Mouse (Mus musculus): ENCODE measurements around the gene Dnaaf5. TPM values are rescaled to one million over a fixed set of nuclear protein-coding genes. Genes with fewer than 3 reads are reported as not detected.

Dnaaf5 gene
- polyA plus RNA-seq, 1 experiment, result 3.2 TPM

DNA sequence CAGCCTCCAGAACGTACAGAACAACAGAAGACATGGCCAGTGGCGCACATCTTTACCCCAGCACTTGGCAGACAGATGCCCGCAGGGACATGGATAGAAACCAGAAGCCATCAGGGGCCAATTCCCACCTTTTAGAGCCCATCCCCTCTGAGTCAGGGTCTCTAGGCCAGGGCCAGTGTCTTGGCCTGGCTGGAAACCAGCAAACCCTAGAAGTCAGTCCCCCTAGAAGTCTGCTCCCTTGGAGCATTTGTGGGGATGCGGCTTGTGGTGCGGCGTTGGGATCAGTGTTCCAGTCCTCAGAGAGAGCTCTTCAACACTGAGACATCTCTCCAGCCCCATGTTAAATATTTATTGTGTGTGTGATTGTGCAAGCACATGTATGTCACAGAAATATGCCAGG, 12.8 kb upstream of the Dnaaf5 start:
- Histone ChIP-seq H3K9me3 (ENCODE audit: control insufficient read depth, low read length) (no peaks in the 10 kb centered on the region), H3K36me3 (ENCODE audit: control insufficient read depth) (no peaks in the 10 kb centered on the region), H3K27me3 (ENCODE audit: control insufficient read depth) (no peaks in the 10 kb centered on the region), H3K4me3 (replicated peaks) (no peak overlapping the region), H3K4me1 (ENCODE audit: control insufficient read depth) (no peaks in the 10 kb centered on the region)
- TF ChIP-seq TAL1 (IDR thresholded peaks at IDR 0.05; ENCODE audit: low read length) (no peak), GATA1 (IDR thresholded peaks at IDR 0.05; ENCODE audit: low read length) (no peak)

DNA sequence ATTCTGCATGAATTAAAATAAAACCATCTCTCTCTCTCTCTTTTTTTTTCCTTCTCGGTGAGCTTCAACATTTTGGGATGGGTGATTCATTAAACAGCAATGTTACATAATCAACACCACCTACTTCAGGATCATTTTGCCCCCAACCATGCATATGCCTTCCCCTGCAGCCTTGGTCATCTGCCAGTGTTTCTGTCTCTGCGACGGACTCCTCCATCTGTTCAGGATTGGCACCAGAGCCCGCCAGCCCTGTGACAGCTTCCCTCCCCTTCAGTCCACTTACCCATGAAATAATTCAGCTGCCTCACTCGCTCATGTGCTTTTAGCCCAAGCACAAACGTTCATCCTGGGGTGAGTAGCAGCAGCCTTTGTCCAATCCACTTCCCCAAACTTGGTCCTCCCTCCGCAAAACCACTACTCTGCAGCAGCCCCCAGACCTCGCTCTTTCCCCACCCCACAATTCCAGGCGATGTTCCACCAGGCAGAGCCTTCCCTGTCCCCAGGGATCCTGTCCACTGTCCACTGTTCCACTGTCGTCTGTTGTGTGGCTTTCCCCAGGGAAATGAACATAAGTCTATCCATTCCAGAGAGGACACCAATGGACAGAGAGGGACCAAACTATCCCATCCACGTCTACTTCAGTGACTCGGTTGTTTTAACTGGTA, 11.6 kb upstream of the Dnaaf5 start:
- Histone ChIP-seq H3K4me3 (replicated peaks) (no peak overlapping the region), H3K4me1 (ENCODE audit: control insufficient read depth) (no peaks in the 10 kb centered on the region), H3K27me3 (ENCODE audit: control insufficient read depth) (no peaks in the 10 kb centered on the region), H3K9me3 (ENCODE audit: control insufficient read depth, low read length) (no peaks in the 10 kb centered on the region), H3K36me3 (ENCODE audit: control insufficient read depth) (no peaks in the 10 kb centered on the region)
- no peak for TF ChIP-seq TAL1 (IDR thresholded peaks at IDR 0.05; ENCODE audit: low read length)
- TF ChIP-seq GATA1 (IDR thresholded peaks at IDR 0.05; ENCODE audit: low read length), result no peak

DNA sequence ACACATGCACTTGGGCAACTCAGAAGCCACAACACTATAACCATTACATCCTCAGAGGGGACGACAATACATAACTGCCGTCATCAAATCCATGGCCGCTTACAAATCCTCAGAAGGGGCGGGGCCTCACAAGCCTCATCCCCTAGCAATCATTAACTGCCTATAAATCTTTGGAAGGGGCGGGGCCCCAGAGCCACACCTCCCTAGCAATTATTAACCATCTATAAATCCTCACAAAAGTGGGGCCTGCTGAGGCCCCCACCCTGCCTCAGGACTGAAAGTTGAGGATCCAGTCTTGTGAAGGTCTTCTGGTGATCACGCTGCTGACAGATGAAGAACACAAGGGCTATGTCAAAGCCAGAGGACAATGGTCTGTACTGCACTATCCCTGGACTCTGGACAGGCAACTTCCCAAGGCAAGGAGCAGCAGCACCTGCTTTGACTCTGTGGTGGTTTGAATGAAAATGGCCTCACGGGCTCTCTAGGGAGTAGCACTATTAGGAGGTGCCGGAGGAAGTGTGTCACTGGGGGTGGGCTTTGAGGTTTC, 11.0 kb upstream of the Dnaaf5 start:
- Histone ChIP-seq H3K4me3 (replicated peaks) (no peak overlapping the region), H3K27me3 (ENCODE audit: control insufficient read depth) (no peaks in the 10 kb centered on the region), H3K9me3 (ENCODE audit: control insufficient read depth, low read length) (no peaks in the 10 kb centered on the region), H3K36me3 (ENCODE audit: control insufficient read depth) (no peaks in the 10 kb centered on the region), H3K4me1 (ENCODE audit: control insufficient read depth) (no peaks in the 10 kb centered on the region)
- TF ChIP-seq TAL1 (IDR thresholded peaks at IDR 0.05; ENCODE audit: low read length) (no peak), GATA1 (IDR thresholded peaks at IDR 0.05; ENCODE audit: low read length) (no peak)

DNA sequence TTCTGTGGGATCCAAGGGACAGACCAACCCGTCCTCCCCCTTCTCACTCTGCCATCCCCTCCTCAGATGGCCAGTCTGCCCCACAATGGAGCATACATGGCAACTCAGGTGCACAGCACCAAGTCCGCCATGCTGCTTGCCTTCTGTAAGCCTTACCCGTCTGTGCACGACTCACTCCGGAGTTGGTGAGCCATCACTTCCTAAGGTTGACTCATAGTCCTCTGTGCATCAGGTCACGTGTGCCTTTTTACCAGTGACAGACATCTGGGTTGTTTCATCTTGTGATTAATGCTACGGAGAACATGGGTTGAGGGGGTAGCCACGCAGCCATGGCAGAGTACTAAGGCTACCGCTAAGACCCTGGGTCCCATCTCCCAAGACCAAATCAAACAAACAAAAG, 9.4 kb upstream of the Dnaaf5 start:
- Histone ChIP-seq H3K4me1 (ENCODE audit: control insufficient read depth) (no peaks in the 10 kb centered on the region), H3K4me3 (replicated peaks) (no peak overlapping the region), H3K9me3 (ENCODE audit: control insufficient read depth, low read length) (peaks cover 3% of the 10 kb centered on the region), H3K36me3 (ENCODE audit: control insufficient read depth) (no peaks in the 10 kb centered on the region), H3K27me3 (ENCODE audit: control insufficient read depth) (no peaks in the 10 kb centered on the region)
- TF ChIP-seq GATA1 (IDR thresholded peaks at IDR 0.05; ENCODE audit: low read length) (no peak), TAL1 (IDR thresholded peaks at IDR 0.05; ENCODE audit: low read length) (no peak)

DNA sequence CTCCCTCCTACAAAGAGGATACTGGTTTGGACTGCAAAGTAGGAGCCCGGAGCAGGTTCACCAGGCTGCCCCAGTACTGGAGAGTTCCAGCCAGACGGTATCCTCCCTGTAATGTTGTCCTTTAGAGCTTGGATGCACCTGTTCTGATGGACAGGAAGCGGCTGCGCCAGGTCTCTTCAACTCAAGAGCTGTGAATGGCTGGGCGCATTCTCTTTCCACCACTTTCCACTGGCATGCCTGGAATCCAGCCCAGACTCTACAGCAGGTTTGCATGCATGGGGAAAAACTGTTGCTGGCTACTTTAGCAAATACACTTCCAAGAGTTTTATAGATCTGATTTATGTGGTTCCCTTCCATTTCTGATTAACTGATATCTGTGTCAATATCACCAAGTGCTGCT, 8.7 kb upstream of the Dnaaf5 start:
- Histone ChIP-seq H3K27me3 (ENCODE audit: control insufficient read depth) (no peaks in the 10 kb centered on the region), H3K4me3 (replicated peaks) (no peak overlapping the region), H3K4me1 (ENCODE audit: control insufficient read depth) (no peaks in the 10 kb centered on the region), H3K36me3 (ENCODE audit: control insufficient read depth) (no peaks in the 10 kb centered on the region), H3K9me3 (ENCODE audit: control insufficient read depth, low read length) (peaks cover 3% of the 10 kb centered on the region)
- TF ChIP-seq GATA1 (IDR thresholded peaks at IDR 0.05; ENCODE audit: low read length) (no peak), TAL1 (IDR thresholded peaks at IDR 0.05; ENCODE audit: low read length) (no peak)

DNA sequence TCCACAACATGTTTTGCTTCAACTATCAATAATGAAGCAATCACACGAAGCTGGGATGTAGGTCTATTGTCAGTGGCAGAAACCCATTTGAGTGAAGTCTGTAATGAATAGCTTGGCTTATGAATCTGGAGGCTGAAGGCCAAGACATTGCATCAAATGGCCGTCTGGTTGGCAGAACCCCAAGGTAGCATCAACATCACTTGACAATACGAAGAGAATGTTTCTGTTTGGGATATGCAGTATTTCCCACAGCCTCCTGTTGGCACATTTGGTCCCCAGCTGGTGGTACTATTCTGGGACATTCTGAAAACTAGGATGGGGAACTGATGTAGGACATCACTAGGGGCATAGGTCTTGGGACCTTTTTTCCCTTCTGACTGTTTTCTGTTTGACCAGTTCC, 6.1 kb upstream of the Dnaaf5 start:
- peaks cover 3% of the 10 kb centered on the region for H3K9me3 ChIP-seq (ENCODE audit: control insufficient read depth, low read length)
- no peak overlapping the region for H3K4me3 ChIP-seq (replicated peaks)
- no peak for TF ChIP-seq TAL1 (IDR thresholded peaks at IDR 0.05; ENCODE audit: low read length)
- TF ChIP-seq GATA1 (IDR thresholded peaks at IDR 0.05; ENCODE audit: low read length), result no peak
- no peaks in the 10 kb centered on the region for H3K27me3 ChIP-seq (ENCODE audit: control insufficient read depth)
- no peaks in the 10 kb centered on the region; the same call in 1 of the 2 replicates for H3K4me1 ChIP-seq (ENCODE audit: control insufficient read depth)
- H3K36me3 ChIP-seq (ENCODE audit: control insufficient read depth), result no peaks in the 10 kb centered on the region

DNA sequence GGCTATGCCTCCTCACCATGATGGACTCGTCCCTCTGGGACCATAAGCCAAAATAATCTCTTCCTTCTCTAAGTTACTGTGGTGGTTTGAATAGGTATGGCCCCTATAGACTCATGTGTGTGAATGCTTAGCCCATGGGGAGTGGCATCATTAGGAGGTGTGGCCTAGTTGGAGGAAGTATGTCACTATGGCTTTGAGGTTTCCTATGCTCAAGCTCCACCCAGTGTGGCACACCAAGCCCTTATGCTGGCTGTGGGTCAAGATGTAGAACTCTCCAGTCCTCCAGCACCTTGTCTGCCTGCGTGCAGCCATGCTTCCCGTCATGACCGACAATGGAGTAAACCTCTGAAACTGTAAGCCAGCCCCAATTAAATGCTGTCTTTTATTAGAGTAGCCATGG, 4.3 kb upstream of the Dnaaf5 start:
- H3K4me1 ChIP-seq (ENCODE audit: control insufficient read depth), result peaks cover 16% of the 10 kb centered on the region
- TF ChIP-seq GATA1 (IDR thresholded peaks at IDR 0.05; ENCODE audit: low read length) (no peak), TAL1 (IDR thresholded peaks at IDR 0.05; ENCODE audit: low read length) (no peak)

DNA sequence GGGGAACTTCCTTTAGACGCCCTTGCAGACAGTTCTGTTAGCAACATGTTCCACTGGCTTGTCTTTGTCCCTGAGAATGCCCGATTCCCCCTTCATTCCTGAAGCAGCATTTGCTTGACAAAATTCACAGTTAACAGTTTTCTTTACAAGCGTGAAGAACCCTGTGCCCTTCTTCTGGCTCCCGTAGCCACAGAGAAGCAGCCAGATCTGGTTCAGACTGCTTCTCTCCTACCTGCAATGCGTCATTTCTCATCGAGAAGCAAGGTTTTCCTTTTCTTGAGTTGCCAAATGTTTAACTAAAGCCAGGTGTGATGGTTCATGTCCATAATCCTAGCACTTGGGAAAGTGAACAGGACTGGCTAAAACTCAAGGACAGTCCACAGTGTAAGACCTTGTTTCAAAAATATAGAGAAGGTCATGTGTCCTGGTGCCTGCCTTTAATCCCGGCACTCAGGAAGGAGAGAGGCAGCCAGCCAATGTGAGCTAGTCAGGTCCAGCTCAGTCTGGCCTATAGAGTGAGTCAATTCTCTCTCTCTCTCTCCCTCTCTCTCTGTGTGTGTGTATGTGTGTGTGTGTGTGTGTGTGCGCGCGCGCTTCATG, 3.4 kb upstream of the Dnaaf5 start:
- TF ChIP-seq GATA1 (IDR thresholded peaks at IDR 0.05; ENCODE audit: low read length) (no peak), TAL1 (IDR thresholded peaks at IDR 0.05; ENCODE audit: low read length) (no peak)
- no peak overlapping the region for H3K4me3 ChIP-seq (replicated peaks)
- H3K4me1 ChIP-seq (ENCODE audit: control insufficient read depth), result peaks cover 25% of the 10 kb centered on the region
- H3K27me3 ChIP-seq (ENCODE audit: control insufficient read depth), result no peaks in the 10 kb centered on the region
- no peaks in the 10 kb centered on the region for H3K36me3 ChIP-seq (ENCODE audit: control insufficient read depth)
- peaks cover 3% of the 10 kb centered on the region for H3K9me3 ChIP-seq (ENCODE audit: control insufficient read depth, low read length)

More for the DNA sequence above, 4.3 kb upstream of the Dnaaf5 start:
- no peaks in the 10 kb centered on the region for H3K36me3 ChIP-seq (ENCODE audit: control insufficient read depth)
- no peaks in the 10 kb centered on the region for H3K27me3 ChIP-seq (ENCODE audit: control insufficient read depth)
- H3K9me3 ChIP-seq (ENCODE audit: control insufficient read depth, low read length), result peaks cover 3% of the 10 kb centered on the region
- H3K4me3 ChIP-seq (replicated peaks), result no peak overlapping the region

DNA sequence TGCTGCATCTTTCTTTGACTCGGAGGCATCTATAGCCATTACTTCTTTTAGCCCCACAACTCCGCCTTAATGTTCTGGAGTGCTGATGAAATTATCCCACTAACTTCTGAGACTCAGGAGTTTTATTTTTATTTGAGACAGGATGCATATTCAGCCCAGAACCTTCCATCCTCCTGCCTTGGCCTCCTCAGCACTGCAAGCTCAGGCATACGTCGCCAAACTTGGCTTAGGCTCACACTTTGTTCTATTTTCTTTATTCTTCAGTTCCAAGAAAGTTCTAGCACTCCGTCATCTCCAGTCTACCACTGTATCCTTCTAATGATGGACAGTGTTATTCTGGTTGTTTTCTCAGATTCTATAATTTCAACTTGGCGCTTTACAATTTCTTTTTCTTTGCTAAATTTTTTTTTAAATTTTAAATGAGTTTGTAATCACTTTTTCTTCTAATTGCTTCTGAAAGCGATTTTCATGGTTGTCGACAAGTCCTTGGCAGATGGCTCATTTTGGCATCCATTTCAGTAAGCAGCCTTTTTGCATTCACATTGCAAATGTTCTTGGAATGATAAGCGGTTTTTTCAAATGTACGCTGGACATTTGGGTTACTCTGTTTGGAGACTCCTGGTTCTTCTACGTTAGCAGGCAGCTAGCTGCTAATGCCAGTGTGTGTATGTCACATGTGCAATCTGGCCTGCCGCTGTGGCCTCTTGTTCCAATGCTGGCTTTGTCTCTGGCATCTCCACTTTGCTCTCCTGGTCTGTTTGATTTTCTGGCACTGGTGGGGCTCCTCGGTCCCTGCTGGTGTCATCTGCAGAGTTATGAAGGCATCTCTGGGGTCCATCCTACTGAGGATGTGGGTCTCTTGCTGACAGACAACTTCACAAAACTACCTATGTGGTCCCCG, 2.6 kb upstream of the Dnaaf5 start:
- TF ChIP-seq TAL1 (IDR thresholded peaks at IDR 0.05; ENCODE audit: low read length) (no peak), GATA1 (IDR thresholded peaks at IDR 0.05; ENCODE audit: low read length) (no peak)
- Histone ChIP-seq H3K27me3 (ENCODE audit: control insufficient read depth) (no peaks in the 10 kb centered on the region), H3K4me3 (replicated peaks) (no peak overlapping the region), H3K9me3 (ENCODE audit: control insufficient read depth, low read length) (peaks cover 3% of the 10 kb centered on the region), H3K4me1 (ENCODE audit: control insufficient read depth) (peaks cover 30% of the 10 kb centered on the region), H3K36me3 (ENCODE audit: control insufficient read depth) (peaks cover 8% of the 10 kb centered on the region)

All from erythroblast, embryonic 14.5 days (primary cell).